Mouse (Mus musculus) embryo, embryonic 9.5 days (tissue): ENCODE data around the gene Robo4.

Source experiments
- DNase-seq: peaks from one replicate; pipeline ENCODE4 v3.0.0-alpha.2; 2017; ENCODE audit errors: extremely low spot score

Gene Robo4

DNA sequence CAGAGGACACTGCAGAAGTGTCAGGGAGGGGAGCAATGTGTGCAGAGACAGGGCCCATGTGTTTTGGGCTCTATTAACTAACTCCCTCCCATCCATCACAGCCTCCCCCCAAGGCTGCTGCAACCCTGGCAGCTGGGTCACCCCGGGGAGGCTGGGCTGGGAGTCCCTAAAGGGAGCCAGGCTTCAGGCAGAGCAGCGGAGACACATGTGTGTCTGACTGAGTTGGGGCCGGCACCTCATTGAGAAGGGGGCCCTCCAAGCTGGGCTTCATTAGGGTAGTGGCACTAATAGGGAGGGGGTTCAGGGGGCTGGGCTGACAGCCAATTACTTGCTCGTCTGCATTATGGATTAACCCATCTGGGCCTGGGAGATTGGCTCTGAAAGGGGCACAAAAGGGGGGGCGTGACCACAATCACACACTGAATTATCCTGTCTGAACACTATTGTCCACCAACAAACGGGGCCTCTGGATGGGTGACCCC is 52.4 kb downstream of the Robo4 start:
- DNase-seq = peak; percentile 50

- DNase-seq = no peak
Observed at GRCm38 (mm10) chr9:37454991-37455390, 53.3 kb downstream of the Robo4 start.

DNA sequence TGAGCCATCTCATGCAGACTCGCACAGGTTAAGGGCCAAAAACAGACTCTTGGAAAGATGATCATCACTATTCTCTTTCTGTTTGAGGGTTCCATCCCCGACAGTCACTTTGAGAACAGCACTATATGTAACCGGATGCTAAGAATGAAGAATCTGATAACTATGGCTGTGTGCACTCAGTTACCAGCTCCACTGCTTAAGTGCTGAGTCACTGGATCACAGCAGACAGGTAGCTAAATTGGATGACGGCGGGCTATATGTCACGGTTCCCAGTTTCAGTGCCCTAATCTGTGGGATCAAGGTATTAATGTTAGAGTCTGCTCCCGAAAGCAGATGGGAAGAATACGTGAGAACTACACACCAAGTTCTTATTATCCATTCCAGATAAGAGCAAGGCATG is 54.2 kb downstream of the Robo4 start:
- DNase-seq = no peak

DNA sequence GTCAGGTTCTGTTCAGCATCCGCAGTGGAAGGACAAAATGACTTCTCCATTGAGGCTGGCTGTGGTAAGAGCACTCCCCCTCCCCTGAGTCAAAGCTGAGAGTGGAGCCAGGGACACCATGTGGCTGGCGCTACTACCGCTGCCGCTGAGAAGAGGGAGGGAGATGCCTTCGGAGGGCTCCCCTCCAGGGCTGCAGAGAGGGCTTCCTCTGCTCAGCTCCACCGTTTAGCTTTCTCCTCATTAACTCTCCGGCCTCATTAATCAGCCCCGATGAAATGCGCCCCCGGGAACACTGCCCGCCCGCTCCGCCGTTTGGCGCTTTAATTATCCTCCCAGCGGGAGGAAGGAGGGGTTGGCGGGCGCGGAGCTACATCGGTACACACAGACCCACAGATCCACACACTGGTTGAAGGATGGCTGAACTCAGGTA is 54.8 kb downstream of the Robo4 start:
- DNase-seq = peak; percentile 57

DNA sequence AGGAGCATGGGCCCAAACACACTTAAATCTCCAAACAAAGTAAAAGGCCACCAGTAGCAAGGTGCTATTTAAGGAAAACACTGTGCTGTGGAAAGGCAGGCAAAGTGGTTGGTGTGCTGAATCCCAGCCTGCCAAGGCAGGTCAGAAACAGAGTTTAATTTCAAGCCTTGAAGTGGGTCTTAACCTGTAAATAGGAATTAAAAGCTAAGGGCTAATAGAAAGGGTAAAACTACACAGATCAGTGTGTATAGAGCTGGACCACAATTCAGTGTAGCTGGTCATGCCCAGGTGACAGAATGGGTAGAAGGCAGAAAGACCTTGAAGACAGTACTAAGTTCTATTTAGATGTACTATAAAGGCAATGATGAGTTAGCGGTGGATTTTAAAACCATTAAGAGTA is 55.5 kb downstream of the Robo4 start:
- DNase-seq = peak; percentile 19

DNA sequence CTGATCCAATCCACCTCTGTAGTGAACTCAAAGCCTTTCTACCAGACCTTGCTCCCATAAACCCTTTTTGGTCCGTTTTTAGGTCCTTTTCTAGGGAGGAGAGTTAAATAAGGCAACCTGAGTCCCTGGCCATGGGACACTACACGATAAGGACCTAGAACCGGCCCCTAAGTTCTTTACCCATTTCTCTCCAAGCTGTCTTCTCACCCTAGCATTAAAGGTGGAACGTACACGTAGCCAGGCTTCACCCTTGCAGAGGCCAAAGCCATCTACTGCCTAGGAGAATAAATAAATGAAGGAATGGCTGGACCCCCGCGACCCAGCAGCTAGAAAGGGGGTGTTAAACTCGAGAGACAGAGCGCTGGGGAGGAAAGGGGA is 58.0 kb downstream of the Robo4 start:
- DNase-seq = peak; percentile 53

DNA sequence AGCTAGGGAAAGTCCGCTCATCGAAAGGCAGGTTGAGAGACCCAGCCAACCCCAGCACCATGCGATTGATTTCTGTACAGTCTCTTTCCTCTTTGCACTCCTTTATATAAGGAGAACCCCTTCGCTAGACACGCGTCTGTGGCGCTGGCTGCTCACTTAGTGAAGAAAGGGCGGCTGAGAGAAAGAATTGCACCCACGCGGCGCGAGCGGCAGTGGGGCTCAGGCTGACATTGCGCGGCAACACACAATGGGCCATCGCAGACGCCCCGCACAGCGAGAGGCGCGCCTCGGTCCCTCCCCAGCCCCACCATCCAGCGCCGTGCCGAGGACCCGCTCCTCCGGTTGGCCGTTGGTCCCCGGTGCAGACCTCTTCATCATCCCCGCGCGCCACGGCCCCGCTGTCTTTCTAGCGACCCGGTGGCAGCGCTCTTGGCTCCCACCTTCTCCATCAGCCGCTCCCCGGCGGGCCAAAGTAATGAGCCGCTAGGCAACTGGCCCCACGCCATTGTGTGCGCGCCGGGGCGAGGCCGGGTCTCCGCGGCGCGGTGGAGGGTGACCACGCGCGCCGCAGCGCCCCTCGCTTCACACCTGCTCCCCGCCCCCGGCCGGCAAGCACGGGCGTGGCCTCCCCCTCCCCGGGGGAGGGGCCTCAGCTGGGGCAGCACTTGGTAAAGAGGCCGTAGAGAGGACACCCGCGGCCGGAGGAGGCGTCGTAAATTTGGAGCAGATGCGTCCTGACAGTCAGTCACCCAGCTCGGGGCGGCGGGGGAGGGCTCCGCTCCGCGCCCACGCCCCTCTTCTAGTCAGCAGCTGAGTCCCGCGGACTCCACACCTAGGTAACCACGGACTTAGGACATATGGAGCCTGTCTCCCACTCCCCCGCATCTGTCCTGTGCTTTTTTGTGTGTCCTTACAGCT is 58.6 kb downstream of the Robo4 start:
- DNase-seq = peak; percentile 59

DNA sequence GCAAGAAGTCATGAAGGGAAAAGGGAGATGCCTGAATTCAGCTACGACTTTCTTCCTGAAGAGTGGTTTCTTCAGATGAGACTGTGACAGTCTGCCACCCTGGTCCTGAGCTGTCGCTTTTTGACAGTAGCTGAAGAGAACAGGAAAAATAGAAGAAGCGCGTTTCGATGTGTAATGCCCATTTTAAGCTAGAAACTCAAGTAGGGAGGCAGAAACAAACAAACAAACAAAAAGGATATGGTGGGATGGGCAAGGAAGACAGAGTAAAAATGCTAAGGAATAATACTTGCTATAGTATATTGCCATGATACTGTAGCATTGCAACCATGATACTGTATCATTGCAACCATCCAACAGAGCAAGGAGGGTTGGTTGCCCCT is 59.3 kb downstream of the Robo4 start:
- no peak for DNase-seq

DNA sequence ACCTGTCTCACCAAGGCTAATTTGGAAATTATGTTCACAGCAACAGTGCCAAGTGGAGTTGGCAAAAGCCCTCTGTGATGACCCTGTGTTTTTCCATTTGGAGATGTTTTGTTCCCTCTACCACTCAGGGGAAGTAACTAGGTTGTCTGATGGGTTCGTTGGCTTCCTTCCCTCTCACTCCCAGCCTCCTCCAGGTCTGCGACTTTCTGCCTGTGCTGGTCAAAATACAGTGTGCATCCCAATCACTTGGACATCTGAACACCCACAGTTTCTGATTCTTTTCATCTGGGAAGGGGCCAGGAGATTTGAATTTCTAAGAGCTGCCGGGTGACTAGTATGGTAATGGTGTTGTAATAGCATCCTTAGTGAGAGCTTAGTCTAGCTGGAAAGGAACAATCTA is 59.9 kb downstream of the Robo4 start:
- DNase-seq = no peak

DNA sequence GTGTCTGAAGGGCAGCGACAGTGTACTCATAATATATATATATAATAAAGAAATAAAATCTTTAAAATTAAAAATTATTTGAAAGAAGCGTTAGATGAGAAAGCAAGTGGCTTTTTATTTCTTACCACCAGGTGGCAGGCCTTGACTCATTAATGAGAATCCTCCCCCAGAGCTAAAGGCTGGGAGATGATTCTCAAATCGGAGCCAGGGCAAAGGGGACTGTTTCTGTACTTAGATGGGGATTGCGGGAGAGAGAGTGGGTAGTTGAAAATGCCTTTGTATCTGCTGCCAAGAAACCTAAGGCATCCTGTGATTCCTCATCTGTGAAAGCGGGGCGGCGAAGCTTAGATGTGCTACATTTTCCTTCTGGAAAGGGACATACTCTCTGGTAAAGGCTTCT is 61.1 kb downstream of the Robo4 start:
- DNase-seq = peak; percentile 29
